Mouse (Mus musculus): ENCODE measurements around the gene Hdgfl2.
"Not testable (repeated sequence)": the region's sequence is repeated elsewhere in the genome, so short reads cannot be mapped to it uniquely, and the experiment has no call there.

Gene Hdgfl2

GRCm38 (mm10) chr17:56104821-56105220, 25.4 kb downstream of the Hdgfl2 start:
- DNase-seq (ENCODE audit: low spot score in 2 of 2), result not testable (repeated sequence)

GRCm38 (mm10) chr17:56106436-56106835, 27.0 kb downstream of the Hdgfl2 start:
- not testable (repeated sequence) for DNase-seq (ENCODE audit: low spot score in 2 of 2)

GRCm38 (mm10) chr17:56106981-56107380, 27.5 kb downstream of the Hdgfl2 start:
- DNase-seq (ENCODE audit: low spot score in 2 of 2), result no peak

GRCm38 (mm10) chr17:56107736-56108135, 28.3 kb downstream of the Hdgfl2 start:
- no peak for DNase-seq (ENCODE audit: low spot score in 2 of 2)

- no peak for DNase-seq (ENCODE audit: low spot score in 2 of 2)
Observed at GRCm38 (mm10) chr17:56108334-56109044, 29.1 kb downstream of the Hdgfl2 start.

GRCm38 (mm10) chr17:56109219-56110051, 30.0 kb downstream of the Hdgfl2 start, which contains the start of gene Plin4:
Gene Plin4 (minus strand): TSS chr17:56109803.
- no peak for DNase-seq (ENCODE audit: low spot score in 2 of 2)

- DNase-seq (ENCODE audit: low spot score in 2 of 2), result no peak
Observed at GRCm38 (mm10) chr17:56110571-56110970, 31.1 kb downstream of the Hdgfl2 start.

- DNase-seq (ENCODE audit: low spot score in 2 of 2), result no peak
Observed at GRCm38 (mm10) chr17:56111021-56111420, 31.6 kb downstream of the Hdgfl2 start.

- DNase-seq (ENCODE audit: low spot score in 2 of 2), result peak; percentile 46 to 78
Observed at GRCm38 (mm10) chr17:56111864-56112263, 32.4 kb downstream of the Hdgfl2 start.

- no peak for DNase-seq (ENCODE audit: low spot score in 2 of 2)
Observed at GRCm38 (mm10) chr17:56112743-56113142, 33.3 kb downstream of the Hdgfl2 start.

GRCm38 (mm10) chr17:56116193-56116592, 36.8 kb downstream of the Hdgfl2 start:
- DNase-seq (ENCODE audit: low spot score in 2 of 2), result no peak

- DNase-seq (ENCODE audit: low spot score in 2 of 2), result peak in 1 of 2 experiments; percentile 46
Observed at GRCm38 (mm10) chr17:56117251-56117710, 37.8 kb downstream of the Hdgfl2 start, which contains the start of gene Plin5. Gene Plin5 (minus strand): TSS chr17:56117596.

GRCm38 (mm10) chr17:56119431-56119830, 40.0 kb downstream of the Hdgfl2 start:
- no peak for DNase-seq (ENCODE audit: low spot score in 2 of 2)

GRCm38 (mm10) chr17:56119981-56120880, 40.8 kb downstream of the Hdgfl2 start:
- no peak for DNase-seq (ENCODE audit: low spot score in 2 of 2)

GRCm38 (mm10) chr17:56121826-56122225, 42.4 kb downstream of the Hdgfl2 start, which contains the start of gene Lrg1:
Gene Lrg1 (minus strand): TSS chr17:56122001.
- no peak for DNase-seq (ENCODE audit: low spot score in 2 of 2)

- no peak for DNase-seq (ENCODE audit: low spot score in 2 of 2)
Observed at GRCm38 (mm10) chr17:56123161-56123560, 43.7 kb downstream of the Hdgfl2 start.

- no peak for DNase-seq (ENCODE audit: low spot score in 2 of 2)
Observed at GRCm38 (mm10) chr17:56123681-56124340, 44.4 kb downstream of the Hdgfl2 start.

GRCm38 (mm10) chr17:56124377-56125275, 45.2 kb downstream of the Hdgfl2 start:
- peak; percentile 36 to 78 for DNase-seq (ENCODE audit: low spot score in 2 of 2)

- DNase-seq (ENCODE audit: low spot score in 2 of 2), result no peak
Observed at GRCm38 (mm10) chr17:56125276-56125630, 45.8 kb downstream of the Hdgfl2 start.

- no peak for DNase-seq (ENCODE audit: low spot score in 2 of 2)
Observed at GRCm38 (mm10) chr17:56126175-56126574, 46.7 kb downstream of the Hdgfl2 start.
